Mouse (Mus musculus) kidney, adult 2 months (tissue): ENCODE measurements around the gene Zfp9.

ENCODE experiments used
- CTCF ChIP-seq: fragments of 200-500 bp; conservative IDR thresholded peaks from 2 replicates; pipeline ENCODE4 v1.5.1; 2011; ENCODE audit warnings: low read depth, mild to moderate bottlenecking, control low read depth, low read length, moderate library complexity, mixed read lengths; ENCODE audit not compliant: insufficient read depth, insufficient read length
- POLR2A ChIP-seq: fragments of 200-500 bp; IDR thresholded peaks from one replicate; pipeline ENCODE4 v1.6.1; 2011; ENCODE audit warnings: low read depth, low read length, control low read depth

- TF ChIP-seq POLR2A = no peak
- TF ChIP-seq CTCF = no peak
Observed at GRCm38 (mm10) chr6:118462069-118462705, 16.9 kb downstream of the Zfp9 start.
